Mouse (Mus musculus) liver, embryonic 15.5 days (tissue): Measurements from ENCODE around the gene Mc3r. TPM values are rescaled to one million over a fixed set of nuclear protein-coding genes. Genes with fewer than 3 reads are reported as not detected.
A peak's percentile ranks its signal among the peaks of the same experiment; 100 is the strongest.

Source experiments
- ATAC-seq: fragments of 200-750 bp; cut with Nextera tagmentation; 2 replicates; pipeline ENCODE4 v1.8.0; 2017; ENCODE audit warnings: moderate number of reproducible peaks, mild to moderate bottlenecking, moderate library complexity; ENCODE audit not compliant: insufficient read depth
- H3K27ac ChIP-seq: fragments of 300-500 bp; sonication (generic); replicated peaks from 2 replicates; pipeline ENCODE4 v1.5.1; 2015; ENCODE audit warnings: mild to moderate bottlenecking, inconsistent platforms
- H3K27me3 ChIP-seq: fragments of 300-500 bp; sonication (generic); 2 replicates; pipeline ENCODE4 v1.6.1; 2015; ENCODE audit warnings: mild to moderate bottlenecking, inconsistent platforms
- H3K36me3 ChIP-seq: fragments of 300-500 bp; sonication (generic); replicated peaks from 2 replicates; pipeline ENCODE4 v1.6.1; 2015; ENCODE audit warnings: moderate library complexity, mild to moderate bottlenecking, inconsistent platforms
- H3K4me1 ChIP-seq: fragments of 300-500 bp; sonication (generic); replicated peaks from 2 replicates; pipeline ENCODE4 v1.6.1; 2015; ENCODE audit warnings: inconsistent platforms
- H3K4me2 ChIP-seq: fragments of 300-500 bp; sonication (generic); 2 replicates; pipeline ENCODE4 v1.6.1; 2015; ENCODE audit warnings: moderate library complexity, mild to moderate bottlenecking, inconsistent platforms
- H3K4me3 ChIP-seq: fragments of 300-500 bp; sonication (generic); replicated peaks from 2 replicates; pipeline ENCODE4 v1.5.1; 2015; ENCODE audit warnings: mild to moderate bottlenecking, inconsistent platforms
- H3K9ac ChIP-seq: fragments of 300-500 bp; sonication (generic); 2 replicates; pipeline ENCODE4 v1.6.1; 2015; ENCODE audit warnings: moderate library complexity, mild to moderate bottlenecking, inconsistent platforms
- H3K9me3 ChIP-seq: fragments of 300-500 bp; sonication (generic); replicated peaks from 2 replicates; pipeline ENCODE4 v1.6.1; 2016; ENCODE audit warnings: inconsistent platforms
- WGBS: fragments of 180-500 bp; shearing (Covaris S2); methylation state at CpG from one replicate; pipeline ENCODE4 v1.1.7; 2015; ENCODE audit warnings: mixed read lengths; ENCODE audit not compliant: insufficient replicate concordance; 5-methylcytosine and 5-hydroxymethylcytosine counted together
- polyA plus RNA-seq: library from polyadenylated mRNA; unstranded; fragments of >200 nt; fragmentation: Nextera tagmentation; extraction: Ambion mirVana; gene quantifications from 2 replicates; pipeline ENCODE4 v1.2.1, GENCODE M21; 2015

The Mc3r gene
- polyA plus RNA-seq, 1 experiment from 2014 or later = 0.06 TPM

DNA sequence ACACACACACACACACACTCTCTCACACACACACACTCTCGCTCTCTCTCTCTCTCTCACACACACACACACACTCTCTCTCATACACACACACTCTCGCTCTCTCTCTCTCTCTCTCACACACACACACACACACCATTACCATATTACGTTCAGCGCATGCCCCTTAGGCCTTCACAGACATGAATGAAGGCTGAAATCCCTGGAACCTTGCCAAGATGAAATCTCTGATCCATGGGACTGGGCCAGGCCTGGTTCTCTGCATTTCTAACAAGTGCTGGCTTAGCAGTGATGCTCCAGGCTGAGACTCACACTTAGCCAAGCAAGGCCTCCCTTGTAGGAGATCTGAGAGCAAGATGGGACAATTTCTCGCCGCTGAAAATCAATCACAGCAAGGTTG is 8.1 kb downstream of the Mc3r start:
- Histone ChIP-seq H3K9me3 (no peaks in the 10 kb centered on the region), H3K27ac (peak overlapping the region; percentile 94), H3K27me3 (peaks cover 18% of the 10 kb centered on the region), H3K4me1 (peaks cover 71% of the 10 kb centered on the region), H3K36me3 (no peaks in the 10 kb centered on the region), H3K4me2 (peak overlapping the region; percentile 41), H3K9ac (peak overlapping the region; percentile 13; the same call in 1 of the 2 replicates), H3K4me3 (0 out of 2 replicates have a peak overlapping the region, but pooled peaks have one; percentile 6)
- no peak for ATAC-seq
- WGBS = 82% methylated on average over 6 of the region's 6 CpGs

DNA sequence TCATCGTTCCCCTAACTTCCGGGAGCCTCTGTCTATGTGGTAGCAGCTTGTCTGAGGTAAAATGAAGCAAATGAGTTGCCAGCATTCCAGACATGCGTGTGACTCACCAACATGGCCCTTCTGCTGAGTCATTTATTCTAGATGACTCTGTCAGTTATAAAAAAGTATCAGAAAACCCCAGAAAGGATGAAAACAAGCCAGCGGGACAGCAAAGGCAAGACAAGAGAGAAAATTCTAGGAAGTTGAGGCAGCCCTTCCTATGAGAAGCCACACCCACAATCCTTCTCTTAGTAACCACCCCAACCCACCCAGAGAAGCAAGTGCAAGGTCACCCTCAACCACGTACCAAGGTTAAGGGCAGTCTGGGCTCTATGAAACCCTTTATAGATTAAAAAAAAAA is 8.7 kb downstream of the Mc3r start:
- peaks cover 77% of the 10 kb centered on the region for H3K4me1 ChIP-seq
- WGBS = 59% methylated on average over 5 of the region's 5 CpGs
- H3K9me3 ChIP-seq = no peaks in the 10 kb centered on the region
- H3K27ac ChIP-seq = peak overlapping the region; percentile 94
- H3K36me3 ChIP-seq = no peaks in the 10 kb centered on the region
- H3K4me2 ChIP-seq = peak overlapping the region; percentile 41
- peak overlapping the region; percentile 13; the same call in 1 of the 2 replicates for H3K9ac ChIP-seq
- H3K27me3 ChIP-seq = peaks cover 13% of the 10 kb centered on the region
- 0 out of 2 replicates have a peak overlapping the region, but pooled peaks have one; percentile 6 for H3K4me3 ChIP-seq
- ATAC-seq = peak; percentile 19

DNA sequence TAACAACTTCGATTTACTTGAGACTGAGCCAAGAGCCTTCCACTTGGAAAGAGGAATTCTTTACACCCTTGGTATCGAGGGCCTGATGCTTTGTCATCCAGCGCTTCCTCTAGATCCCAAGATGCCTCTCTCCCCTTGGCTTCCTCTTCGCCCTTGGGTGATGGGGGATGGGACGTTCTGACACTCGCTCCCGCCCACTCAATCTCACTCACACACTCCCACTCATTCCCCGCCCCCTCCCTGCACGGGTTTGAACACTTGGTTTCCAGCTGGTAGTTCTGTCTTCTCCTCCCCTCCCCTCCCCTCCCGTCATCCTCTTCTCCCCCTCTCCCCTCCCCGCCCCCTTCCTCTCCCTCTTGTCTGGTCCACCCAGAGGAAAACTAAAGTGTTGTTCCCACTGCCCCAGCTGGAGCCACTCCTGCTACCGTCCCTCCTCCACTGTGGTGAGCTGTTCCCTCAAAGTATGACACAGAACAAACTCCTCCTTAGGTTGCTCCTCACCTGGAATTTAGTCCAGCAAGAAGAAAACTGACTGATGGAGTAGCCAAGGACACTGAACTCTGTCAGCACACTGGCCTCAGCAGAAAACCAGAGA is 9.3 kb downstream of the Mc3r start:
- peak; percentile 43 for ATAC-seq
- H3K36me3 ChIP-seq = no peaks in the 10 kb centered on the region
- peak overlapping the region; percentile 41 for H3K4me2 ChIP-seq
- H3K9me3 ChIP-seq = no peaks in the 10 kb centered on the region
- peaks cover 7% of the 10 kb centered on the region; the same call in 1 of the 2 replicates for H3K27me3 ChIP-seq
- peak overlapping the region; percentile 94 for H3K27ac ChIP-seq
- H3K9ac ChIP-seq = no peak overlapping the region
- peaks cover 83% of the 10 kb centered on the region for H3K4me1 ChIP-seq
- H3K4me3 ChIP-seq = 0 out of 2 replicates have a peak overlapping the region, but pooled peaks have one; percentile 6
- 26% methylated on average over 12 of the region's 12 CpGs for WGBS

DNA sequence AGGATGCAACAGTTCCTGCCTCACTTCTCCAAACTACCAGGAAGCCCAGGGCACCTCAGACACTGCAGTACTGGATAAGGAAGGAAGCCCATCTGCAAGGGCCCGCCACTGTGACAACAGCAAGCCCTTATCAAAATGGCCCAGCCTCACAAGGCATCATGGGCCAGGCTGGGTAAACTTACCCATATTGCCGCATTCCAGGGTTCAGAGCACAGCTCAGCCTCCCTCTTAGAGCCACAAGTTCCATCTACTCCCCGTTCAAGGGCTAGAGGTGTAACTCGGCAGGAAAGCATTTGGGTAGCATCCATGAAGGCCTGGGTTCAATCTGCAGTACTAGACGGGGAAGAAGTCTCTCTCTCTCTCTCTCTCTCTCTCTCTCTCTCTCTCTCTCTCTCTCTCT is 11.8 kb downstream of the Mc3r start:
- Histone ChIP-seq H3K4me2 (peak overlapping the region; percentile 44), H3K27me3 (peaks cover 9% of the 10 kb centered on the region; the same call in 1 of the 2 replicates), H3K36me3 (no peaks in the 10 kb centered on the region), H3K4me3 (peak overlapping the region; percentile 21), H3K9ac (peak overlapping the region; percentile 51; the same call in 1 of the 2 replicates), H3K9me3 (no peaks in the 10 kb centered on the region), H3K4me1 (peaks cover 78% of the 10 kb centered on the region), H3K27ac (peak overlapping the region; percentile 94)
- peak; percentile 97 for ATAC-seq
- 22% methylated on average over 5 of the region's 5 CpGs for WGBS

DNA sequence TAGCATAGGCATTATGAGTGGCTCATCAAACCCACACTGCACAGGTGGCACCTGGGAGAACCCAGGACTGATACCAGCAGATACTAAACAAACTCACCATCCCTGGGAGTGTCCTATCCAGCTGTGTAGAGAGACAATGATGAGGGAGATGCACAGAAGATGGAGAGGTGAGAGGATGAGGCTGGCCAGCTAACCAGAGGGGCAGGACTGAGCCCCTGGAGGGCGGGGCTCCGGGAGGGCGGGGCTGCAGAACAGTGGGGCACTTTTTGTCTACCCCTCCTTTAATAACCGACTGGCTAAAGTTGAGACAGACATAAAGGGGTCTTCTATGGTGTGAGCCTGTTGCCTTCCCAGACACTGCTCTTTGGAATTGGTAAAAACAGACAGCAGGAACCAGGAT is 13.1 kb downstream of the Mc3r start:
- no peaks in the 10 kb centered on the region for H3K9me3 ChIP-seq
- ATAC-seq = peak; percentile 30
- 47% methylated on average over 4 of the region's 4 CpGs for WGBS
- peaks cover 12% of the 10 kb centered on the region; the same call in 1 of the 2 replicates for H3K27me3 ChIP-seq
- H3K4me2 ChIP-seq = peak overlapping the region; percentile 56
- H3K4me3 ChIP-seq = peak overlapping the region; percentile 40
- H3K36me3 ChIP-seq = no peaks in the 10 kb centered on the region
- peak overlapping the region; percentile 9; the same call in 1 of the 2 replicates for H3K9ac ChIP-seq
- H3K27ac ChIP-seq = peak overlapping the region; percentile 72; the same call in 1 of the 2 replicates
- H3K4me1 ChIP-seq = peaks cover 66% of the 10 kb centered on the region

DNA sequence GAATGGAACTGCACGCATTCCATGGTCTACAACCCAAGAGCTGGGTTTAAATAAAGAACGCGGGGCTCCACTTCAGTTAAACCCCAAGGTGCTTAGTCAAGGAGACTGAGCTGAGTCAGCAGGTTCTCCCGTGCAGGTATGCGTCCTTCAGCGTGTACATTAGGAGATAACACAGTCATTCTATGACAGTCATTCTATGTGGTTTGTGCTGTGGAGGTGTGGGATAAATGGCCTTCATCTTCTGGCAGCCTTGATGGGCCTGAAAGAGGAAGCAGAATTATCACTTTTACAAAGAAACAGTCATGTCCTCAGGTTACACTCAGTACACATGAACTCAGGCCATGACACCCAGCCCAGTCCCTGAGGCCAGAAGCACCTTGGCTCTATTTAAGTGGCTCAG is 14.9 kb downstream of the Mc3r start:
- H3K27ac ChIP-seq = no peak overlapping the region
- no peak for ATAC-seq
- H3K4me1 ChIP-seq = peaks cover 48% of the 10 kb centered on the region
- H3K27me3 ChIP-seq = peaks cover 15% of the 10 kb centered on the region; the same call in 1 of the 2 replicates
- no peaks in the 10 kb centered on the region for H3K36me3 ChIP-seq
- no peak overlapping the region for H3K4me3 ChIP-seq
- H3K9me3 ChIP-seq = no peaks in the 10 kb centered on the region
- H3K9ac ChIP-seq = no peak overlapping the region
- 54% methylated on average over 6 of the region's 6 CpGs for WGBS
- H3K4me2 ChIP-seq = no peak overlapping the region

DNA sequence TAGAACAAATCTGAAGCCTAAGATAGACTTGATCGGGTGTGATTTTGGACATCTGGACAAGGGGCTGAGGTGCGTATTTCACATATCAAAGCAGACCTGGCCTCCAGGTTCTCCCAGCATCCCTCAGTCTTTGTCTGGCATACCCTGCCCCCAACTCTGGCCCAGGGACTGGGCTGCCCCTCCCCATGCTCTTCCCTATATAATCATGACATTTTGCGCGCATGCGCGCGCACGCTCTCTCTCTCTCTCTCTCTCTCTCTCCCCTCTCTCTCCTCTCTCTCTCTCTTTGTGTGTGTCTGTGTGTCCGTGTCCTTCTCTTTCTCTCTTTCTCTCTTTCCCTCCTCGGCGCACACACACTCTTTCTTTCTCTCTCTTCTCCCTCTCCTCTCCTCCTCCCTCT is 21.6 kb downstream of the Mc3r start:
- Histone ChIP-seq H3K27ac (no peak overlapping the region), H3K4me3 (no peak overlapping the region), H3K4me1 (no peaks in the 10 kb centered on the region), H3K4me2 (no peak overlapping the region), H3K27me3 (peaks cover 19% of the 10 kb centered on the region; the same call in 1 of the 2 replicates), H3K9ac (no peak overlapping the region), H3K9me3 (no peaks in the 10 kb centered on the region), H3K36me3 (no peaks in the 10 kb centered on the region)
- WGBS = 84% methylated on average over 11 of the region's 11 CpGs
- no peak for ATAC-seq

DNA sequence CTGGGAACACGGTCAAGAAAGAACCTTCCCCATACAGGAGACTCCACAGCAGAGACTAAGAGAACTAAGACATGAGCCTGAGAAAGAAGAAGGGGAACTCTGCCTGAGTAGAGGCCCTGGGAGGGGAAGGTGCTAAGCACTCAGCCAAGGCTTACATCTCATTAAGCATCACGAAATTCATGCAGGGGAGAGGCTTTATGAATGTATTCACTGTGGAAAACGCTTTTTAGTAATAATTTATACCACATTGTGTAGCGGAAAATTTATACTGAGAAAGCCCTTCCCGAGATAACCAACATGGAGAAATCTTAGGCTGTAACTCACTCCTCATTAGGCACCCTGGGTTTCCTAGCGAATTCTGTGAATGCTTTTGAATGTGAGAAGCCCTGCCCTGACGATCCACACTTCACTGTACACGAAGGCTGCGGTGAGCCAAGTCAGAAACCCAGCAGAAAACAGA is 22.2 kb downstream of the Mc3r start:
- no peaks in the 10 kb centered on the region for H3K9me3 ChIP-seq
- H3K4me3 ChIP-seq = no peak overlapping the region
- no peak overlapping the region for H3K27ac ChIP-seq
- H3K4me2 ChIP-seq = no peak overlapping the region
- H3K4me1 ChIP-seq = no peaks in the 10 kb centered on the region
- no peak overlapping the region for H3K9ac ChIP-seq
- no peak for ATAC-seq
- H3K27me3 ChIP-seq = peaks cover 15% of the 10 kb centered on the region; the same call in 1 of the 2 replicates
- H3K36me3 ChIP-seq = no peaks in the 10 kb centered on the region
- WGBS = 44% methylated on average over 9 of the region's 9 CpGs

DNA sequence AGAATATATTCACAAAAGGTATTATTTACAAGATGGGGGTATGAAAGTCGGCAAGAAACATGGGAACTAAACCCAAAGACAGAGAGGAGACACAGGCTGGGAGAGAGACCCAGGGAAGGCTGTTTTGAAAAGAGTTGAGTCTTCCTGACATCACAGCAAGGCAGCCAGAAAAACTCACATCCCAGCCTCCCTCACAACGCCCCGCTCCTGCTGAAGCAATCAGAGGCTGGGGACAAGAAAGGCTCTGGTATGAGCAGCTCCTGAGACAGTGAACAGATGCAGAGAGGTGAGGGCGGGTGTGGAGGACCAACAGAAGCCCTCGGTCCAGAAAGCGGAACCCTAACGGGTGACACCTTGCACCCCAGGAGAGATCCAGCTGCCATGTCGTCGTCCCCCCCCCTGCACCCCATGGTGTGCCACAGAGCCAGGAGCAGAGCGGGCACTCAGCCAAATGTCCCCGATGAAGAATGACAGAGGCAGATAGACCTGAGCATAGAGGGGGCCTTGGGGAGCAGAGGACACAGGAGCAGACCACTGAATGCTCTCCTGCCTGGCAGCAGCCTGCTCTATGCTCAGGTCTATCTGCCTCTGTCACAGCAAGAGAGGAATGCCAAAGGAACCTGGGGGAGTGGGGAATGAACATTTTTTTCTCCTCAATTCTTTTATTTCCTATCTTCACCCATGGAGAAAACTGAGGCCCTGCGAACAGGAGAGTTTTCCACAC is 22.8 kb downstream of the Mc3r start:
- no peak for ATAC-seq
- Histone ChIP-seq H3K27ac (no peak overlapping the region), H3K4me3 (no peak overlapping the region), H3K4me1 (no peaks in the 10 kb centered on the region), H3K36me3 (no peaks in the 10 kb centered on the region), H3K9ac (no peak overlapping the region), H3K27me3 (peaks cover 15% of the 10 kb centered on the region; the same call in 1 of the 2 replicates), H3K9me3 (no peaks in the 10 kb centered on the region), H3K4me2 (no peak overlapping the region)
- 61% methylated on average over 12 of the region's 12 CpGs for WGBS

DNA sequence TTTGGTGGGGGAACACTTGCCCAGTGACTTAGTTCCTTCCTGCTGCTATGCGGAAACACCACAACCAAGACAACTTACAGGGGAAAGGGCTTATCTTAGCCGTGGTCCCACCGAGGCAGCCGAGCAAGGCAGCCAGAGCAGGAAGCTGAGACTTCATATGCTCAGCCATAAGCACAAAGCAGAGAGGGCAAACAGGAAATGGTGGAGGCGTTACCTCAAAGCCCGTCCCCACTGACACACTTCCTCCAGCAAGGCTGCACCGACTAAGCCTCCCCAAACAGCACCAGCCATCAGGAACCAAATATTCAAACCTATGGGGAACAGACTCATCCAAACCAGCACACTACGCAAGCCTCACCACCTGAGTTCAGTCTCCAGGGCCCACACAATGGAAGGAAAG is 26.4 kb downstream of the Mc3r start:
- Histone ChIP-seq H3K27ac (no peak overlapping the region), H3K9ac (no peak overlapping the region), H3K4me2 (no peak overlapping the region), H3K36me3 (no peaks in the 10 kb centered on the region), H3K27me3 (peaks cover 10% of the 10 kb centered on the region; the same call in 1 of the 2 replicates), H3K9me3 (no peaks in the 10 kb centered on the region), H3K4me3 (no peak overlapping the region), H3K4me1 (peaks cover 7% of the 10 kb centered on the region)
- 37% methylated on average over 8 of the region's 8 CpGs for WGBS
- ATAC-seq = no peak

DNA sequence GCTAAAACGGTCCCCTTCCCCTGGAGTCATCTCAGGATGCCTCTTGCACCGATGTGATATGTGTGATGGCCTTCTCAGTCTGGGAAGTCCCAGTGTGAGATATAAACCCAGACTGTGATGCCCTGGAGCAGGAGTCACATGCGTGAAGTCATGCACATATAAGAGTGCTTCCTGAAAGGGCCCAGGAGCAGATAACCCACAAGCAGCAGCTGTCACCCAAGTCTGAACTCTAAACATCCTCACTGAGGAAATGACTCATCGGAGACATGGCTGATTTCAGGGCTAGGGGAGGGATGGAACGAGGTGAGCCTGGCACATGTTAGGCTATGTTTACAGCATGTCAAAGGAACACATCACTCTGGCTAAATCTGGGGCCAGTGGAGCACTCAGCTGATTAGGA is 27.9 kb downstream of the Mc3r start:
- WGBS = 24% methylated on average over 5 of the region's 5 CpGs
- ATAC-seq = peak; percentile 38; the same call in 1 of the 2 replicates
- peaks cover 8% of the 10 kb centered on the region for H3K4me1 ChIP-seq

More for the DNA sequence above, 27.9 kb downstream of the Mc3r start:
- H3K27ac ChIP-seq = no peak overlapping the region
- H3K4me2 ChIP-seq = no peak overlapping the region
- no peak overlapping the region for H3K9ac ChIP-seq
- H3K36me3 ChIP-seq = no peaks in the 10 kb centered on the region
- no peaks in the 10 kb centered on the region for H3K9me3 ChIP-seq
- no peak overlapping the region for H3K4me3 ChIP-seq
- peaks cover 7% of the 10 kb centered on the region; the same call in 1 of the 2 replicates for H3K27me3 ChIP-seq
